Comparison of ENCODE assay signal across 37 mouse cellular contexts in genomic region chr9:54555044-54555443, GRCm38 (mm10). TPM values are rescaled to one million over a fixed set of nuclear protein-coding genes. Genes with fewer than 3 reads are reported as not detected.
DNase-seq lines count a peak whose midpoint lies in the region; ATAC-seq and TF ChIP-seq lines count a peak whose summit lies in the region.
"Had no signal": no experiment of that assay in that cellular context is flagged by ENCODE, and none has a peak within 500 bp of the region (broad histone marks: within the 10 kb centered on the region; RNA-seq: fewer than 3 reads in every experiment).

No protein-coding gene starts in this region.

- WGBS in neural tube, embryonic 15.5 days, result 63% methylated on average over 2 of the region's 2 CpGs

- TF ChIP-seq POLR2A in CH12.LX (IDR thresholded peaks at IDR 0.05; ENCODE audit: low read depth, low read length), result peak; percentile 47

- H3K9me3 ChIP-seq in CH12.LX (replicated peaks; ENCODE audit: low read length), result peaks cover 10% of the 10 kb centered on the region
- H3K9me3 ChIP-seq in neural tube, embryonic 15.5 days (replicated peaks), result no peaks in the 10 kb centered on the region
- H3K9me3 ChIP-seq: embryonic facial prominence, embryonic 10.5 days; embryonic facial prominence, embryonic 15.5 days; heart, embryonic 12.5 days; hindbrain, embryonic 15.5 days; neural tube, embryonic 12.5 days had no signal

- peaks cover 21 to 49% of the 10 kb centered on the region in 2 experiments for H3K4me1 ChIP-seq in CH12.LX (ENCODE audit: control insufficient read depth in 1 of 2, insufficient read depth in 2 of 2)
- H3K4me1 ChIP-seq in neural tube, embryonic 15.5 days, result peaks cover 12% of the 10 kb centered on the region
- H3K4me1 ChIP-seq: neural tube, embryonic 12.5 days had no signal

- peak; percentile 91 for TF ChIP-seq EP300 in CH12.LX (IDR thresholded peaks at IDR 0.05; ENCODE audit: low read length)

- no peaks in the 10 kb centered on the region for H3K79me2 ChIP-seq in CH12.LX (replicated peaks; ENCODE audit: control insufficient read depth, extremely low read depth, insufficient read depth, poor library complexity, severe bottlenecking)

- dilution Hi-C loops in CH12.LX (cut with MboI; ENCODE audit: extremely low pct_ligation_motif_present, extremely low pct_unique_long_range_greater_than_20kb, low sequenced_read_pairs), result no loop called here

- ATAC-seq in common myeloid progenitor, adult 5-6 weeks (replicated peaks; ENCODE audit: low read depth, poor library complexity, severe bottlenecking), result peak; percentile 59
- ATAC-seq in neutrophil, adult 5-6 weeks (ENCODE audit: extremely low read depth, insufficient number of reproducible peaks, low FRiP score, poor library complexity, severe bottlenecking), result peak; percentile 49; the same call in 1 of the 2 replicates
- no peak for ATAC-seq in neural tube, embryonic 15.5 days (ENCODE audit: low FRiP score)
- ATAC-seq: forebrain, embryonic 14.5 days; midbrain, embryonic 16.5 days had no signal

- H3K36me3 ChIP-seq in CH12.LX (replicated peaks in 1 of 2; ENCODE audit: control insufficient read depth in 1 of 2, insufficient read depth in 1 of 2, low read length in 1 of 2), result no peaks in the 10 kb centered on the region
- no peaks in the 10 kb centered on the region for H3K36me3 ChIP-seq in neural tube, embryonic 15.5 days
- H3K36me3 ChIP-seq: embryonic facial prominence, embryonic 10.5 days; embryonic facial prominence, embryonic 15.5 days; heart, embryonic 12.5 days; hindbrain, embryonic 15.5 days; neural tube, embryonic 12.5 days had no signal

- peak overlapping the region; percentile 54 for H3K27ac ChIP-seq in CH12.LX (ENCODE audit: insufficient read depth, low read depth)
- no peak overlapping the region for H3K27ac ChIP-seq in neural tube, embryonic 15.5 days (replicated peaks)
- H3K27ac ChIP-seq: embryonic facial prominence, embryonic 10.5 days; embryonic facial prominence, embryonic 15.5 days; heart, adult 2 months; hindbrain, embryonic 15.5 days; layer of hippocampus, adult 2 months; liver, embryonic 14.5 days; neural tube, embryonic 12.5 days had no signal

- peak; percentile 84 for DNase-seq in heart, adult 11 months
- no peak for DNase-seq in heart, postnatal 4 days
- DNase-seq in CH12.LX (ENCODE audit: extremely low read depth), result peak; percentile 77
- no peak for DNase-seq in cerebellum, postnatal 14 days
- DNase-seq in gastrocnemius, postnatal 10 days, result no peak
- DNase-seq: adrenal gland, postnatal 25 days; cerebellum, adult 9-10 months; gastrocnemius, postnatal 25 days; heart, adult 2 months; kidney, adult 2 months; kidney, postnatal 36 days; layer of hippocampus, postnatal 36 days; liver; lung, adult 2 months; lung, postnatal 10 days; thymus, adult 2 months; thymus, postnatal 36 days had no signal

- in situ Hi-C loops in CH12.LX (cut with MboI; ENCODE audit: low pct_ligation_motif_present, low pct_unique_long_range_greater_than_20kb, low sequenced_read_pairs), result no loop called here

- no peak; the same call in 1 of the 2 replicates for TF ChIP-seq RAD21 in CH12.LX (IDR thresholded peaks at IDR 0.05; ENCODE audit: low read depth, low read length)

- H3K27me3 ChIP-seq in CH12.LX (replicated peaks), result no peaks in the 10 kb centered on the region
- no peaks in the 10 kb centered on the region for H3K27me3 ChIP-seq in neural tube, embryonic 15.5 days (replicated peaks)
- H3K27me3 ChIP-seq: embryonic facial prominence, embryonic 15.5 days; hindbrain, embryonic 15.5 days; neural tube, embryonic 12.5 days had no signal

- H3K4me2 ChIP-seq in CH12.LX (ENCODE audit: insufficient read depth, low read depth, poor library complexity, severe bottlenecking), result peak overlapping the region; percentile 25; the same call in 1 of the 2 replicates
- H3K4me2 ChIP-seq in neural tube, embryonic 15.5 days, result no peak overlapping the region
- H3K4me2 ChIP-seq: embryonic facial prominence, embryonic 15.5 days; heart, embryonic 12.5 days; hindbrain, embryonic 15.5 days; midbrain, embryonic 11.5 days; neural tube, embryonic 12.5 days had no signal

- H3K4me3 ChIP-seq in CH12.LX (replicated peaks in 1 of 3; ENCODE audit: low read depth in 2 of 3, low read length in 2 of 3, poor library complexity in 1 of 3), result no peak overlapping the region
- H3K4me3 ChIP-seq in neural tube, embryonic 15.5 days (replicated peaks), result no peak overlapping the region
- H3K4me3 ChIP-seq: embryonic facial prominence, embryonic 10.5 days; embryonic facial prominence, embryonic 15.5 days; heart, adult 2 months; heart, embryonic 12.5 days; hindbrain, embryonic 15.5 days; layer of hippocampus, adult 2 months; myocyte; neural tube, embryonic 12.5 days had no signal

- H3K9ac ChIP-seq in CH12.LX (ENCODE audit: insufficient read depth, low read depth), result no peak overlapping the region
- H3K9ac ChIP-seq in neural tube, embryonic 15.5 days (replicated peaks), result no peak overlapping the region
- H3K9ac ChIP-seq: embryonic facial prominence, embryonic 15.5 days; heart, embryonic 12.5 days; hindbrain, embryonic 15.5 days; liver, embryonic 14.5 days; neural tube, embryonic 12.5 days had no signal

- TF ChIP-seq CTCF in CH12.LX (conservative IDR thresholded peaks at IDR 0.05 in 1 of 2, IDR thresholded peaks at IDR 0.05 in 1 of 2; ENCODE audit: low read depth in 2 of 2, low read length in 2 of 2), result no peak

TF ChIP-seq in CH12.LX, 34 proteins besides CTCF, POLR2A, EP300 and RAD21 (continues in another document):
- TF ChIP-seq MYC (IDR thresholded peaks at IDR 0.05; ENCODE audit: low read depth, low read length), result peak; percentile 46; the same call in 1 of the 2 replicates
- no peak for TF ChIP-seq E2F4 (IDR thresholded peaks at IDR 0.05; ENCODE audit: insufficient replicate concordance, low read depth, low read length)
- peak; percentile 45 for TF ChIP-seq HCFC1 (IDR thresholded peaks at IDR 0.05; ENCODE audit: low read depth, low read length)
- TF ChIP-seq CHD1 (IDR thresholded peaks at IDR 0.05; ENCODE audit: low read depth, low read length), result no peak
- TF ChIP-seq TBP (conservative IDR thresholded peaks at IDR 0.05; ENCODE audit: low read depth, low read length), result peak; percentile 59; the same call in 1 of the 2 replicates
- TF ChIP-seq UBTF (IDR thresholded peaks at IDR 0.05; ENCODE audit: low read depth, low read length), result 0 out of 2 replicates have a peak, but pooled peaks have one; percentile 63
- TF ChIP-seq ELF1 (IDR thresholded peaks at IDR 0.05; ENCODE audit: low read depth, low read length), result peak; percentile 55
- peak; percentile 68 for TF ChIP-seq RCOR1 (conservative IDR thresholded peaks at IDR 0.05; ENCODE audit: low read depth, low read length)
- TF ChIP-seq ZMIZ1 (IDR thresholded peaks at IDR 0.05; ENCODE audit: low read depth, low read length), result 0 out of 2 replicates have a peak, but pooled peaks have one; percentile 24
- no peak for TF ChIP-seq ZKSCAN1 (IDR thresholded peaks at IDR 0.05; ENCODE audit: borderline replicate concordance, low read depth, low read length)
- 0 out of 2 replicates have a peak, but pooled peaks have one; percentile 20 for TF ChIP-seq MXI1 (IDR thresholded peaks at IDR 0.05; ENCODE audit: low read depth, low read length)
- TF ChIP-seq ETS1 (conservative IDR thresholded peaks at IDR 0.05; ENCODE audit: low read depth, low read length), result peak; percentile 59
- no peak for TF ChIP-seq GABPA (IDR thresholded peaks at IDR 0.05; ENCODE audit: insufficient replicate concordance, low read depth, low read length)
- 0 out of 2 replicates have a peak, but pooled peaks have one; percentile 4 for TF ChIP-seq ZC3H11A (IDR thresholded peaks at IDR 0.05; ENCODE audit: low read depth, low read length)
- TF ChIP-seq NELFE (IDR thresholded peaks at IDR 0.05; ENCODE audit: low read depth, low read length), result peak; percentile 32; the same call in 1 of the 2 replicates
- TF ChIP-seq MAZ (IDR thresholded peaks at IDR 0.05; ENCODE audit: low read depth, low read length), result no peak
- TF ChIP-seq MAFK (IDR thresholded peaks at IDR 0.05; ENCODE audit: insufficient replicate concordance, low read length), result peak; percentile 34; the same call in 1 of the 2 replicates
- TF ChIP-seq ZNF384 (IDR thresholded peaks at IDR 0.05; ENCODE audit: low read depth, low read length), result no peak

RNA-seq across cellular contexts. Expression of gene Cib2, which starts 5.0 kb away (rescaled TPM):
- total RNA-seq in heart, postnatal 4 days (2021), result 1 to 10 TPM; 1.5 to 2.1 TPM
- total RNA-seq in CH12.LX (2012; rRNA removed), result 2.0 and 2.1 TPM in 2 replicates
- 3.3 and 3.4 TPM in 2 replicates for total RNA-seq in CH12.LX (2014; rRNA removed)
- polyA plus RNA-seq in CH12.LX (2012; ENCODE audit: insufficient read length, low read depth), result 2.3 and 3.5 TPM in 2 replicates
- total RNA-seq in common myeloid progenitor, adult 5-6 weeks (2017), result not detected in 2 replicates
- total RNA-seq in neutrophil, adult 5-6 weeks (2017), result 2.1 and 3.1 TPM in 2 replicates
- polyA plus RNA-seq in neural tube, embryonic 15.5 days (2015; fragmentation: Nextera tagmentation; extraction: Ambion mirVana), result 63.6 and 76.2 TPM in 2 replicates
- total RNA-seq in gastrocnemius, postnatal 10 days (2021), result 10 to 100 TPM; 23.6 to 23.9 TPM
- total RNA-seq: hematopoietic stem cell, adult 5-6 weeks had no signal

RNA-seq across cellular contexts. Expression of gene Sh2d7, which starts 16.3 kb away (rescaled TPM):
- total RNA-seq in heart, postnatal 4 days (2021), result not detected
- total RNA-seq in CH12.LX (2012; rRNA removed), result 0.81 and 0.84 TPM in 2 replicates
- total RNA-seq in CH12.LX (2014; rRNA removed), result 0.83 and 0.90 TPM in 2 replicates
- 0.52 and 0.56 TPM in 2 replicates for polyA plus RNA-seq in CH12.LX (2012; ENCODE audit: insufficient read length, low read depth)
- not detected in 2 replicates for total RNA-seq in common myeloid progenitor, adult 5-6 weeks (2017)
- total RNA-seq in neutrophil, adult 5-6 weeks (2017), result not detected in 2 replicates
- polyA plus RNA-seq in neural tube, embryonic 15.5 days (2015; fragmentation: Nextera tagmentation; extraction: Ambion mirVana), result 0.13 TPM in 1 of 2 replicates, not detected in the other
- not detected for total RNA-seq in gastrocnemius, postnatal 10 days (2021)
- total RNA-seq: adrenal gland, adult 18-20 months; adrenal gland, postnatal 25 days; gastrocnemius, postnatal 25 days; heart, adult 2 months; hematopoietic stem cell, adult 5-6 weeks; layer of hippocampus, adult 2 months had no signal
- polyA plus RNA-seq: embryonic facial prominence, embryonic 10.5 days; heart, embryonic 12.5 days; heart, postnatal 0 days; hindbrain, embryonic 15.5 days; intestine, embryonic 14.5 days; kidney, adult 2 months; kidney, embryonic 16.5 days; limb, embryonic 11.5 days; liver, embryonic 14.5 days; midbrain, embryonic 11.5 days; midbrain, embryonic 16.5 days; myocyte; neural tube, embryonic 12.5 days had no signal

RNA-seq across cellular contexts. Expression of gene Idh3a, which starts 31.1 kb away (rescaled TPM):
- total RNA-seq in heart, postnatal 4 days (2021), result 100 to 1,000 TPM; 502 TPM
- total RNA-seq in CH12.LX (2012; rRNA removed) (102 and 135 TPM in 2 replicates), CH12.LX (2014; rRNA removed) (192 and 198 TPM in 2 replicates)
- 178 and 186 TPM in 2 replicates for polyA plus RNA-seq in CH12.LX (2012; ENCODE audit: insufficient read length, low read depth)
- 86.3 and 104 TPM in 2 replicates for total RNA-seq in common myeloid progenitor, adult 5-6 weeks (2017)
- 14.4 and 14.8 TPM in 2 replicates for total RNA-seq in neutrophil, adult 5-6 weeks (2017)
- 167 and 173 TPM in 2 replicates for polyA plus RNA-seq in neural tube, embryonic 15.5 days (2015; fragmentation: Nextera tagmentation; extraction: Ambion mirVana)
- 100 to 1,000 TPM; 320 to 400 TPM for total RNA-seq in gastrocnemius, postnatal 10 days (2021)

RNA-seq across cellular contexts. Expression of gene Dmxl2, which starts 53.6 kb away (rescaled TPM):
- total RNA-seq in heart, postnatal 4 days (2021), result 10 to 100 TPM; 21.2 to 24.5 TPM
- total RNA-seq in CH12.LX (2012; rRNA removed) (20.1 and 23.7 TPM in 2 replicates), CH12.LX (2014; rRNA removed) (21.8 and 24.2 TPM in 2 replicates)
- polyA plus RNA-seq in CH12.LX (2012; ENCODE audit: insufficient read length, low read depth), result 22.5 and 26.6 TPM in 2 replicates
- total RNA-seq in common myeloid progenitor, adult 5-6 weeks (2017), result 3.2 and 7.7 TPM in 2 replicates
- 117 and 119 TPM in 2 replicates for total RNA-seq in neutrophil, adult 5-6 weeks (2017)
- polyA plus RNA-seq in neural tube, embryonic 15.5 days (2015; fragmentation: Nextera tagmentation; extraction: Ambion mirVana), result 55.3 and 60.5 TPM in 2 replicates
- total RNA-seq in gastrocnemius, postnatal 10 days (2021), result 1 to 10 TPM; 5.5 to 7.0 TPM

Comparison
In these comparisons a context has a peak if more than half of its experiments do, and no peak if none do; other contexts are left out.
1. DNase-seq: peak in heart, adult 11 months (single experiment) and CH12.LX (single experiment); none in heart, postnatal 4 days (single experiment), cerebellum, postnatal 14 days (0 of 2) and gastrocnemius, postnatal 10 days (single experiment).